Mouse (Mus musculus) liver, postnatal 0 days (tissue): ENCODE measurements at regions not wholly inside any gene's neighbourhood (a gene's known extent, or its start where the extent isn't known, plus 50 kb on each side); places are given as distances from the start of the nearest gene placed in this dataset.

Experiments used
- CTCF ChIP-seq: sonication (generic); IDR thresholded peaks from 2 replicates; pipeline ENCODE4 v1.5.1; 2016; ENCODE audit warnings: antibody characterized with exemption, low read depth
- EP300 ChIP-seq: IDR thresholded peaks from 2 replicates; pipeline ENCODE4 v1.6.1; 2016; ENCODE audit warnings: antibody characterized with exemption, low read depth, mild to moderate bottlenecking

GRCm38 (mm10) chr1:67386877-67387276, 264.1 kb downstream of the Cps1 start:
- no peak for TF ChIP-seq EP300
- no peak for TF ChIP-seq CTCF
